Mouse (Mus musculus) limb, embryonic 14.5 days (tissue): ENCODE data around the gene Ank. TPM values are rescaled to one million over a fixed set of nuclear protein-coding genes. Genes with fewer than 3 reads are reported as not detected.

ENCODE experiments used
- ATAC-seq: fragments of 200-750 bp; cut with Nextera tagmentation; 2 replicates; pipeline ENCODE4 v1.8.0; 2017; ENCODE audit warnings: low read depth, moderate number of reproducible peaks, moderate TSS enrichment; ENCODE audit not compliant: low FRiP score
- DNase-seq: peaks from one replicate; pipeline ENCODE4 v3.0.0-alpha.2; 2015; ENCODE audit warnings: low spot score
- H3K27ac ChIP-seq: fragments of 300-500 bp; sonication (generic); replicated peaks from 2 replicates; pipeline ENCODE4 v1.5.1; 2014; ENCODE audit warnings: low read depth, mild to moderate bottlenecking, low read length, moderate library complexity, mixed read lengths
- H3K27me3 ChIP-seq: fragments of 300-500 bp; sonication (generic); 2 replicates; pipeline ENCODE4 v1.6.1; 2014; ENCODE audit warnings: low read length, mixed read lengths; ENCODE audit not compliant: control insufficient read depth, insufficient read depth
- H3K36me3 ChIP-seq: fragments of 300-500 bp; sonication (generic); 2 replicates; pipeline ENCODE4 v1.6.1; 2014; ENCODE audit warnings: mild to moderate bottlenecking, low read length, moderate library complexity, mixed read lengths; ENCODE audit not compliant: control insufficient read depth, insufficient read depth
- H3K4me1 ChIP-seq: fragments of 300-500 bp; sonication (generic); 2 replicates; pipeline ENCODE4 v1.6.1; 2014; ENCODE audit warnings: antibody characterized with exemption, low read length, mixed read lengths; ENCODE audit not compliant: control insufficient read depth, insufficient read depth
- H3K4me2 ChIP-seq: fragments of 300-500 bp; sonication (generic); replicated peaks from 2 replicates; pipeline ENCODE4 v1.6.1; 2014; ENCODE audit warnings: low read depth, mild to moderate bottlenecking, low read length, moderate library complexity; ENCODE audit not compliant: severe bottlenecking
- H3K4me3 ChIP-seq: fragments of 300-500 bp; sonication (generic); replicated peaks from 2 replicates; pipeline ENCODE4 v1.5.1; 2014; ENCODE audit warnings: low read length
- H3K9ac ChIP-seq: fragments of 300-500 bp; sonication (generic); 2 replicates; pipeline ENCODE4 v1.6.1; 2014; ENCODE audit warnings: mild to moderate bottlenecking, low read depth, low read length, moderate library complexity; ENCODE audit not compliant: severe bottlenecking
- H3K9me3 ChIP-seq: fragments of 300-500 bp; sonication (generic); 2 replicates; pipeline ENCODE4 v1.6.1; 2016; ENCODE audit warnings: low read length; ENCODE audit not compliant: control insufficient read depth
- POLR2A ChIP-seq: fragments of 200-500 bp; IDR thresholded peaks from 2 replicates; pipeline ENCODE4 v1.8.0; 2012; ENCODE audit warnings: inconsistent platforms, mild to moderate bottlenecking, moderate library complexity, borderline replicate concordance; ENCODE audit not compliant: insufficient read depth, insufficient read length; ENCODE audit errors: extremely low read depth
- WGBS: fragments of 180-500 bp; shearing (Covaris S2); extraction: QIAGEN DNeasy Blood & Tissue Kit; methylation state at CpG from one replicate; pipeline ENCODE4 v1.1.7; 2014; 5-methylcytosine and 5-hydroxymethylcytosine counted together
- polyA plus RNA-seq, 2 experiments: library from polyadenylated mRNA; depleted of rRNA in 1 of 2; stranded (reverse) in 1 of 2; unstranded in 1 of 2; fragments of >200 nt; fragmentation: Nextera tagmentation in 1 of 2; extraction: Ambion mirVana in 1 of 2; gene quantifications; 2 replicates each; pipeline versions ENCODE4 v1.2.1 to v1.2.3; 2012 to 2014

Ank gene
- polyA plus RNA-seq, 2 experiments: 12.3 to 19.4 TPM

GRCm38 (mm10) chr15:27461336-27462245 lies 4.9 kb upstream of the Ank start:
- TF ChIP-seq POLR2A: no peak
- WGBS: 33% methylated on average over 12 of the region's 12 CpGs

GRCm38 (mm10) chr15:27463876-27464275 lies 2.6 kb upstream of the Ank start:
- H3K4me1 ChIP-seq: 0 out of 2 replicates have a peak, but pooled peaks cover 9% of the 10 kb centered on the region
- ATAC-seq (no peak), DNase-seq (no peak)
- no peak overlapping the region for H3K27ac ChIP-seq
- no peak overlapping the region for H3K4me2 ChIP-seq
- no peaks in the 10 kb centered on the region for H3K36me3 ChIP-seq
- no peak for TF ChIP-seq POLR2A
- WGBS: 92% methylated on average over 13 of the region's 13 CpGs
- H3K27me3 ChIP-seq: peaks cover 12% of the 10 kb centered on the region
- H3K9ac ChIP-seq: no peak overlapping the region
- H3K9me3 ChIP-seq: no peaks in the 10 kb centered on the region
- no peak overlapping the region for H3K4me3 ChIP-seq

More at GRCm38 (mm10) chr15:27461336-27462245, 4.9 kb upstream of the Ank start:
- ATAC-seq (no peak), DNase-seq (no peak)
- Histone ChIP-seq H3K4me2 (no peak overlapping the region), H3K36me3 (no peaks in the 10 kb centered on the region), H3K9ac (no peak overlapping the region), H3K4me3 (no peak overlapping the region), H3K9me3 (no peaks in the 10 kb centered on the region), H3K27me3 (no peaks in the 10 kb centered on the region), H3K27ac (no peak overlapping the region), H3K4me1 (0 out of 2 replicates have a peak, but pooled peaks cover 2% of the 10 kb centered on the region)

GRCm38 (mm10) chr15:27465391-27466005 lies 979 bp upstream of the Ank start:
- no peak overlapping the region for H3K27ac ChIP-seq
- WGBS: 22% methylated on average over 8 of the region's 8 CpGs

GRCm38 (mm10) chr15:27467081-27467491 lies 609 bp downstream of the Ank start:
- no peaks in the 10 kb centered on the region for H3K9me3 ChIP-seq
- H3K27ac ChIP-seq: no peak overlapping the region
- peaks cover 12% of the 10 kb centered on the region for H3K27me3 ChIP-seq
- 1% methylated on average over 14 of the region's 25 CpGs for WGBS
- peak overlapping the region; percentile 73 for H3K4me3 ChIP-seq
- TF ChIP-seq POLR2A: no peak
- DNase-seq (no peak), ATAC-seq (0 out of 2 replicates have a peak, but pooled peaks have one; percentile 16)
- H3K36me3 ChIP-seq: no peaks in the 10 kb centered on the region
- peak overlapping the region; percentile 67 for H3K4me2 ChIP-seq
- H3K4me1 ChIP-seq: 0 out of 2 replicates have a peak, but pooled peaks cover 7% of the 10 kb centered on the region
- peak overlapping the region; percentile 80 for H3K9ac ChIP-seq

More at GRCm38 (mm10) chr15:27465391-27466005, 979 bp upstream of the Ank start:
- no peak for TF ChIP-seq POLR2A
- Histone ChIP-seq H3K4me2 (peak overlapping the region; percentile 67), H3K9ac (peak overlapping the region; percentile 80; the same call in 1 of the 2 replicates), H3K9me3 (no peaks in the 10 kb centered on the region), H3K36me3 (no peaks in the 10 kb centered on the region), H3K27me3 (peaks cover 12% of the 10 kb centered on the region), H3K4me3 (peak overlapping the region; percentile 73), H3K4me1 (0 out of 2 replicates have a peak, but pooled peaks cover 9% of the 10 kb centered on the region)
- DNase-seq: no peak
- ATAC-seq: no peak

GRCm38 (mm10) chr15:27467641-27468040 lies 1.2 kb downstream of the Ank start:
- no peak overlapping the region for H3K9ac ChIP-seq
- H3K4me1 ChIP-seq: 0 out of 2 replicates have a peak, but pooled peaks cover 7% of the 10 kb centered on the region
- H3K9me3 ChIP-seq: no peaks in the 10 kb centered on the region
- WGBS: 11% methylated on average over 7 of the region's 7 CpGs
- peaks cover 12% of the 10 kb centered on the region for H3K27me3 ChIP-seq
- no peak for DNase-seq
- peak overlapping the region; percentile 73 for H3K4me3 ChIP-seq
- ATAC-seq: no peak
- H3K4me2 ChIP-seq: peak overlapping the region; percentile 67
- no peak for TF ChIP-seq POLR2A
- no peaks in the 10 kb centered on the region for H3K36me3 ChIP-seq
- H3K27ac ChIP-seq: no peak overlapping the region
